Mouse (Mus musculus) CH12F3 (cell line): ENCODE data around the gene Lipn.

Experiments used
- in situ Hi-C: fragments of 300-500 bp; cut with MboI; formaldehyde crosslinking; loops from 2 replicates; pipeline ENCODE4 v1.14.3; 2020; ENCODE audit warnings: low sequenced_read_pairs

Lipn gene

DNA sequence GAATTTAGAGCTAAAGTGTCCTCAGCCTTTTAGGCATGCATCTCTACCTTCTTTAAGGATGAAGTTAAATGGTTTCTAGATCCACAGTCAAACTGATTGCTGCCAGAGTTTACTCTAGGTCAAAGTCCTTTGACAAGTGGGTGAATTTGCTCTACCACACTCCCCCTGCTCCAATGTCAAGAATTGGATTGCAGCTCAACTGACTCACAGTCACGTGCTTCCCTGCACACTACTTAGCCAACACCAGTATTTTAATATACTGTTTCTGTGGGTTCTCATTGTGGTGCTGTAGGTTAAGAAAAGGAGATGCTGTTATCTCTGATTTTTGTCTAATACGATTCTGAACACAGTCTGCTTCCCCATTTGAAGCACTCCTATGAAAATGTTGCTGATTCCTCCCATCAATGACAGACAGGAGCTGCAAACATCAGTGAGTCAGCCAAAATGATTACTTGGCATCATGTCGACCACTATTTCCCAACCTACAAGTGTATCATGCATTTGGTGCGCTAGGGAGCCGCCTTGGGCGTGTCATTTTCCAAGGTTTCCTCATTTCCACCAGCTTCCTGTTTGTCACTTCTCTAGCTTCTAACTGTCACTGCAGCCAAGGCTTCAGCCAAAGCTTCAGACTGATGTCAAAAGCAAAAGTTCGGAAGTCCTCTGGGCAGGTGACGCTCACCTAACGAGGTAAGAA lies at the start of gene Lipn:
TSS of gene Lipn (plus strand) at position 580 of the 694 bp plus-strand sequence.
- in situ Hi-C loops, result no loop called here

DNA sequence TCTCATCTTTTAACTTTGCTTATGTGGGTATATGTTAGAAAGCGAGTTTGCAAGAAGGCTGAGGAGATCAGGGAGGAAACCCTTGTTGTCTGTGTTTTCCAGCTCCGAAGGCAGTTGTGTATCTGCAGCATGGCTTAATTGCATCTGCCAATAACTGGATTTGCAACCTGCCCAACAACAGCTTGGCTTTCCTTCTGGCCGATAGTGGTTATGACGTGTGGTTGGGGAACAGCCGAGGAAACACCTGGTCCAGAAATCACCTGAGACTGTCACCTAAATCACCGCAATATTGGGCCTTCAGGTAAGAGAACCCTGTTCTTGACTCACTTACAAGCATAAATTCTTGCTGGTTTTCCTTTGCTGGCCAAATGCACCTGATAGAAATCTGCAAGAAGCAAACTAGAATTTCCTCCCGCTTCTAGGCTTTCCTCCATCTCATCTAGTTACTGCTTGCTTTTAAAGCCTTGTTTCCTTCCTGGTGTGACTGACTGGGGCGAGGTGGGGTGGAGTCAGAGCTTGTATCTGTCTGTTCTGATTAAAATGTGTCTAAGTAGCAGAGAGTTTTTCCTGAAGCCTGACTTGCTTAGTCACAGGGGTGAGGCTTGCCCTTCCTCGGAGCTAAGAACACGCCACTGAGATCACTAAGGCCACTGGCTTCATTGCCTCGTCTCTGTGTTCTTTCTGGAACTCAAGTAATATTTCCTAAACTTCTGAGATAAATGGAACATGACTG lies 45.6 kb upstream of the Lipn start:
- in situ Hi-C loops, result no loop called here

DNA sequence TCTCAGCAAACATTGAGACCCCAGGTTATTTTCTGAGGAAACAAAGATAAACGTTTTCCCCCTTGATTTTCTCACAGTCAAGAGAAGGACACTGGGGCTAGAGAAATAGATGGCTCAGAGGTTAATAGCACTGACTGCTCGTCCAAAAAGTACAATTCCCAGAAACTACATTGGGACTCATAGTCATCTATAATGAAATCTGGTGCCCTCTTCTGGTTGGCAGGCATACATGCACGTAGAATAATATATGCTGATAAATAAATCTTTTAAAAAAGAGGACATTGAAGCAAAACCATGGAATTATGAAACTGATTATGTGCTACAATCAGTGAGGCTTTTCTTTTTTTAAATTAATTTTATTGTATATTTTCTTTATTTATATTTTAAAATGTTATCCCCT lies 44.4 kb upstream of the Lipn start:
- in situ Hi-C loops, result no loop called here

GRCm38 (mm10) chr19:34039731-34040130 lies 27.4 kb upstream of the Lipn start:
- in situ Hi-C loops, result no loop called here

- in situ Hi-C loops, result no loop called here
Measured at GRCm38 (mm10) chr19:34043008-34043407, 24.1 kb upstream of the Lipn start.

DNA sequence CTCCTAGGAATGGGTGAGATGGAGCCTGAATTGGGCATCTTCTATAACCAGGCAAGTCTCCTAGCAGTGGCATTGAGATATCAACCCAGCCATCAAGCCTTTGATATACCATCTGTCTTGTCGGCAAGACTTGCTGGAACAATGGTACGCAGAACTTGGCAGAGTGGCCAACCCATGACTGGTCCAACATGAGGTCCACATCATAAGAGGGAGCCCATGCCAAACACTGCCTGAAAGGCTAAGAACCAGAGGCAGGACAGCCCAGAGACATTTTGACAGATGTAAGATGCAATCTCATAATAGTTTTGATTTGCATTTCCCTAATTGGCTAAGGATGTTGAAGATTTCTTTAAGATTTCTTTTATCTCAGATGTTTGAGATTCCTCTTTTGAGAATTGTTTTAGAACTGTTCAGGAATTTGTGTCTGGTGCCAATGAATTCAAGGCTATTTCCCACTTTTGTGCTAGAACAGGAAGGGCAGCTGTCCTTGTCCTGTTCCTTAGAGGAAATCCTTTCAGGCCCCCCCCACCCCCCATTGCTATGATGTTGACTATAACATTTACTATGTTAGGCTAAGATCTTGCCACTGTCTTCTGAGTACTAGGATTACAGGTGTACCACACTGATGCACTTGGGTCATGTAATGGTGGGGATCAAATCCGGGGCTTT lies 17.7 kb upstream of the Lipn start:
- in situ Hi-C loops, result no loop called here

GRCm38 (mm10) chr19:34051502-34051901 lies 15.7 kb upstream of the Lipn start:
- in situ Hi-C loops, result no loop called here

DNA sequence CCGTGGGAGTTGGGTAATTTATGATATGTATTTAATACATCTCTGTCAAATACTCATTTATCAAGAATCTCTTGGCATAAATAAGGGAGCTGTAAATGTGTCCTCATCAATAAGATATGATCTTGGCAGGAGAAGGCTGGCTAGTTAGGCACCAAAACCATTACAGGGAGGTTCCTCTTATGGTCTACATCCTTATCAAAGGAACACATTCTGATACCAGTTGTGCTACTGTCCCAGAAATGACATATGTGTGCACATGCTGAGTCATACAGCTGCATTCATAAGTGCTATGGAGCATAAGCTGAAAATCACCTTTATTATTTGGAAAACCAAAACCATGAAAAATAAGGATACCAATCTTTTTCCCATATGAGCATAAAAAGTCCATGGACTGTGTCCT lies 3.6 kb upstream of the Lipn start:
- in situ Hi-C loops, result no loop called here

- in situ Hi-C loops, result no loop called here
Measured at GRCm38 (mm10) chr19:34064059-34064458, 3.1 kb upstream of the Lipn start.

GRCm38 (mm10) chr19:34074239-34074638 lies 7.1 kb downstream of the Lipn start:
- in situ Hi-C loops, result no loop called here

GRCm38 (mm10) chr19:34078130-34078529 lies 11.0 kb downstream of the Lipn start:
- in situ Hi-C loops, result no loop called here

DNA sequence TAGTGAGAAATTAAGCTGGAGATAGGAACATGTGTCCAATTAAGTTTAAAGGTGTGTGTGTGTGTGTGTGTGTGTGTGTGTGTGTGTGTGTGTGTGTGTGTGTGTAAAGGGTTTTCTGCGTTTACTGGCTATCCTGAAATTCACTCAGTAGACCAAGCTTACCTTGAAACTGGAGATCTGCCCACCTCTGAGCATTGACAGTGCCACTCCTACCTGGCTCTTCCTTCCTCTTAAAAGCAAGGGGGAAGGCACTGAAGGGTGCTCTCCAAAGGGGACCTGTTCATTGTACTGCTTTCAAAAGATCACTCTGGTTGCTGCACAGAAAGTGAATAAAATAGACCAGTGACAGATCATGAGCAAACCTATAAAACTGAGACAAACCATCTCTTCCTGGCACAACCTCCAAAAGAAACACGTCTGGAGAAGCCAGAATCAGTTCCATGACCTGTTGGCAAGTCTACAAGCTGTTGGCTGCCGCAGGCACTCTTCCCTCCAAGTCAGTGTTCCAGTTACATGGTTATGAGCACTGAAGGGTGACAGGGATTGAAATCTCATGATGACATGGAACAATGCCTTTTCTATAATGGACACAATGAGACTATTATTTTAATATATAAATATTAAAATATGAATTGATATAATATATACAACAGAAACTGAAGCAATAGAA lies 22.0 kb downstream of the Lipn start:
- in situ Hi-C loops, result no loop called here

GRCm38 (mm10) chr19:34095381-34095780 lies 28.2 kb downstream of the Lipn start:
- in situ Hi-C loops, result no loop called here

DNA sequence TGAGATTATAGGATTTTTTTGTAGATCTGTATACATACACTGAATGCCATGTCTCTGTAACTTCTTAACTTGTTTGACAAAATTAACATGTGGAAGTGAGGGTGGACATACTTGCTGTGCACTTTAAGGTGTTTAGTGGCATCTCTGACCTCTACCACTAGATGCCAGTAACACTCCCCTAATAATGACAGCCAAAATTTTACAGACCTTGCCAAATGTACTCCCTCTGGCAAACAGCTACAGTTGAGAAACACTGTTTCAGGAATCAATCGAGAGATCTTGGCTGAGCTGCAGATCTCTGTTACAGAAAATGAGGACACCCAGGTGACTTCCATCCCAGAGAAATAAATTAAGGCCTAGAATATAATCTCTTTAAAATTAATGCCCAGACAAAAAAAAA lies 29.1 kb downstream of the Lipn start:
- in situ Hi-C loops, result no loop called here

- in situ Hi-C loops, result no loop called here
Measured at GRCm38 (mm10) chr19:34100633-34101032, 33.5 kb downstream of the Lipn start, which contains the start of gene Lipm. TSS of gene Lipm (plus strand) at chr19:34100933.

GRCm38 (mm10) chr19:34101888-34102287 lies 34.7 kb downstream of the Lipn start:
- in situ Hi-C loops, result no loop called here

- in situ Hi-C loops, result no loop called here
Measured at GRCm38 (mm10) chr19:34104841-34105240, 37.7 kb downstream of the Lipn start.

GRCm38 (mm10) chr19:34119102-34119501 lies 51.9 kb downstream of the Lipn start:
- in situ Hi-C loops, result no loop called here

DNA sequence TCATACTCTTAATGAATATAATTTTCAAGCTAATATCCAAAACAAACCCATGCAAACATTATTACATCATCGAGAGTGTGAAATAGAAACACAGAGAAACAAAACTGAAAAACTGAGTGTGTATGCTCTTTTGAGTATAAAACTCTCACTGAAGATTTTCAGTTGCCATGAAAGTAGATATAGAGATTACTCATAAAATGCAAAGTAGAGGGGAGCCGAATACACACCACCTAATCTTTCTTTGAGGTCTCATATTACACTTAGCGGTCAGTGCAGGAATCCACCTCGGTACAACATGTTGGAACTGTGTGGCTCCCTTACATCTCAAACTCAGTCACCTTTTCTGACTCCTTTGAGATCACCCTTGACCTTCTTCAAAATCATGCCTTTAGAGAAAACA lies 52.5 kb downstream of the Lipn start:
- in situ Hi-C loops, result no loop called here

DNA sequence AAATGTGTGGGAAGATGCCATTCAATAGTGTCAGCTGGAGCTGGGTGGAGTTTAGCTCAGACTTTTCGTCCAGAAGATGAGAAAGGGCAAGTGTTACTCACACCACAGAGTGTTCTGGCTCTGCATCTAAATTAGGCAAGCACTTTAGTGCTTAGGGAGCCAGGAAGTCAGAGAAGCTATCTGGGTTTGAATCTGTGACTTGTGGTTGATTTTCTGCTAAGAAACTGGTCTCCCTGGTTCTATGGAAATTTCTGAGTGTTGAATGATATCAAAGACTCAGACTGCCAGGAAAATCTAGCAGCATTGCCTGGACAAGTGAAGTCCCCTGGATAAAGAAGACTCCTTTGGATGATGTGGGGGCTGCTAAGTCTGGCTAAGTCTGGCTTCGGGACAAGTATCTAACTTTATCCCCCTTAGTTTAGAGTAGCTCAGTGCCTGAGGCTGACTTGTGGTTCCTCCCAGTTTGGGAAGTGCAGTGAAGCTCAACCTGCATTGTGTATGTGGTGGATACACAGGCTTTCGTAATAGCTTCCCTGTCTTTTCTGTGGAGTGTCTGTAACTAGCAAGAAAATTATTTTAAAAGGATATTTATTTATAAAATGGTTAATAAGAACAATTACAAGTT lies 53.1 kb downstream of the Lipn start:
- in situ Hi-C loops, result no loop called here
